Comparison of ENCODE assay signal across 8 mouse cellular contexts in the genomic region with DNA sequence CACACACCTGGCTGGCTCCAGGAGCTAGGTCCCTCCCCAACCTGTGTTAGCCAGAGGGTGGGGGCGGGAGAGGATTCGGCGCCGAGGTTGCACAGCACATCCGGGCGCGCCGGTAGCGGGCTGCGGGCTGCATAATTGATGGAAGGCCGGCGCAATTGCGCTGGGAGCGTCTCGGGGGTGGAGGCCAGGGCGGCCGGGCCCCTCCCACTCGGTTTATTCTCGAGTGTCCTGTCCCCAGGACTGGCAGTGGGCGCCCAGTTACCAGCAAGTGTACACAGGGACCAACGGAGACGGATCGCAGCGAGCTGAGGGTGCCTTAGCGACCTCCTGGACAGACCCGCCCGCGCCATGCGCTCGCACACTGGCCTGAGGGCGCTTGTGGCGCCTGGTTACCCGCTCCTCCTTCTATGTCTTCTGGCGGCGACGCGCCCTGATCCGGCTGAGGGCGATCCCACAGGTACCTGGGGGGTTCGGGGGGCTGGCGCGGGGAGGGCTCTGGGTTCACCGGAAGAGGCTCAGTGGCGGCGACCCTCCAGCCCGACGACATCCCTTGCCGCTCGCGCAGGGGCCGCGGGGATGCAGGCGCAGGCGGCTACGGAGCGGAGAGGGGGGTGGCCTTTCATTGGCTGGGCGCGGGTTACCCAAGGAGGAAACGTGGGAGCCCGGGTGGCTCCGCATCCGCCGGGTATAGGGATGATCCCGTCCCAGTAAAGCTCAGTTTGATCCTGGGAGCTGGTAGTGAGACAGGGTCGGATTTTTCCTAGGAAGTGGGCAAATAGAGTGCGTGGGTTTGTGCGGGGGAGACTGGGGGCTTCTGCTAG. TPM values are rescaled to one million over a fixed set of nuclear protein-coding genes. Genes with fewer than 3 reads are reported as not detected.
DNase-seq lines count a peak whose midpoint lies in the region; ATAC-seq and TF ChIP-seq lines count a peak whose summit lies in the region.

A gene (minus strand): TSS at position 575 of the 821 bp plus-strand sequence.

- H3K4me3 ChIP-seq in E14TG2a.4 (replicated peaks; ENCODE audit: low read length) = peak within 1 kb of the TSS; percentile 91
- peak within 1 kb of the TSS; percentile 71 for H3K4me3 ChIP-seq in embryonic facial prominence, embryonic 15.5 days (replicated peaks)
- H3K4me3 ChIP-seq in layer of hippocampus, adult 2 months = peak within 1 kb of the TSS; percentile 84
- H3K4me3 ChIP-seq in neural tube, embryonic 12.5 days = peak within 1 kb of the TSS; percentile 68

- peak within 1 kb of the TSS; percentile 55 for H3K9ac ChIP-seq in embryonic facial prominence, embryonic 15.5 days
- H3K9ac ChIP-seq in neural tube, embryonic 12.5 days = peak within 1 kb of the TSS; percentile 69

- peaks cover 8% of the 10 kb centered on the region for H3K36me3 ChIP-seq in E14TG2a.4 (ENCODE audit: insufficient read depth, low read length)
- no peaks in the 10 kb centered on the region for H3K36me3 ChIP-seq in embryonic facial prominence, embryonic 15.5 days
- H3K36me3 ChIP-seq in neural tube, embryonic 12.5 days = no peaks in the 10 kb centered on the region

- ATAC-seq in embryonic facial prominence, embryonic 15.5 days (ENCODE audit: insufficient number of reproducible peaks, low FRiP score, low TSS enrichment, low read depth) = peak; percentile 84
- ATAC-seq in neural tube, embryonic 12.5 days (ENCODE audit: low FRiP score, low read depth) = peak; percentile 96

- H3K4me2 ChIP-seq in embryonic facial prominence, embryonic 15.5 days (replicated peaks) = peak within 1 kb of the TSS; percentile 96
- peak within 1 kb of the TSS; percentile 74 for H3K4me2 ChIP-seq in neural tube, embryonic 12.5 days (replicated peaks)

- no peak for TF ChIP-seq CTCF in E14TG2a.4 (conservative IDR thresholded peaks at IDR 0.05; ENCODE audit: low read length)
- TF ChIP-seq CTCF in layer of hippocampus, adult 2 months (conservative IDR thresholded peaks at IDR 0.05) = no peak

- peaks cover 73% of the 10 kb centered on the region for H3K4me1 ChIP-seq in E14TG2a.4 (replicated peaks; ENCODE audit: low read depth, low read length)
- peaks cover 24% of the 10 kb centered on the region for H3K4me1 ChIP-seq in embryonic facial prominence, embryonic 15.5 days
- 0 out of 2 replicates have a peak, but pooled peaks cover 3% of the 10 kb centered on the region for H3K4me1 ChIP-seq in neural tube, embryonic 12.5 days

- peak; percentile 86 for DNase-seq in brain, adult 2 months (ENCODE audit: low read depth, low spot score)
- DNase-seq in heart, postnatal 14 days = peak; percentile 21 to 29
- DNase-seq in layer of hippocampus, adult 2 months (ENCODE audit: low spot score in 2 of 2) = peak; percentile 48 to 60
- DNase-seq in lung, adult 18-20 months = peak; percentile 77 to 81
- DNase-seq in testis, postnatal 14 days (ENCODE audit: low spot score) = peak; percentile 61

- peak within 1 kb of the TSS; percentile 63 for H3K27ac ChIP-seq in embryonic facial prominence, embryonic 15.5 days (replicated peaks)
- peak within 1 kb of the TSS; percentile 89 for H3K27ac ChIP-seq in layer of hippocampus, adult 2 months
- peak within 1 kb of the TSS; percentile 42; the same call in 1 of the 2 replicates for H3K27ac ChIP-seq in neural tube, embryonic 12.5 days

- WGBS in embryonic facial prominence, embryonic 15.5 days = under 1% methylated on average over 67 of the region's 67 CpGs
- under 1% methylated on average over 67 of the region's 67 CpGs for WGBS in neural tube, embryonic 12.5 days

- intact Hi-C loops in heart, postnatal 14 days (cut with DNase I) = no loop called here

- no peaks in the 10 kb centered on the region for H3K9me3 ChIP-seq in E14TG2a.4 (ENCODE audit: low read length)
- H3K9me3 ChIP-seq in embryonic facial prominence, embryonic 15.5 days (replicated peaks) = no peaks in the 10 kb centered on the region
- H3K9me3 ChIP-seq in neural tube, embryonic 12.5 days = no peaks in the 10 kb centered on the region

- no peaks in the 10 kb centered on the region for H3K27me3 ChIP-seq in E14TG2a.4 (ENCODE audit: insufficient read depth, low read length)
- no peaks in the 10 kb centered on the region for H3K27me3 ChIP-seq in embryonic facial prominence, embryonic 15.5 days
- no peaks in the 10 kb centered on the region; the same call in 1 of the 2 replicates for H3K27me3 ChIP-seq in neural tube, embryonic 12.5 days (replicated peaks)

RNA-seq across cellular contexts. Expression of the gene that starts here (rescaled TPM):
- polyA plus RNA-seq in embryonic facial prominence, embryonic 15.5 days (2015; fragmentation: Nextera tagmentation; extraction: Ambion mirVana) = 0.09 and 0.31 TPM in 2 replicates
- total RNA-seq in heart, postnatal 14 days (2021) = not detected
- 1 to 10 TPM; 1.6 to 1.9 TPM for total RNA-seq in layer of hippocampus, adult 2 months (2021)
- 0.48 and 0.55 TPM in 2 replicates for polyA plus RNA-seq in neural tube, embryonic 12.5 days (2016; fragmentation: Nextera tagmentation; extraction: Ambion mirVana)

Comparison
In these comparisons a context has a peak if more than half of its experiments do, and no peak if none do; other contexts are left out.
1. Peak in every context shown above with its lines: DNase-seq, ATAC-seq, H3K4me3 ChIP-seq and H3K27ac ChIP-seq.
2. Peak in ATAC-seq, H3K4me3 ChIP-seq, H3K27ac ChIP-seq, H3K9ac ChIP-seq and H3K4me2 ChIP-seq in embryonic facial prominence, embryonic 15.5 days; RNA of the gene not detected or under 1 TPM.
3. Peak in DNase-seq in heart, postnatal 14 days; RNA of the gene not detected or under 1 TPM.
4. Peak in ATAC-seq, H3K4me3 ChIP-seq, H3K27ac ChIP-seq, H3K9ac ChIP-seq and H3K4me2 ChIP-seq in neural tube, embryonic 12.5 days; RNA of the gene not detected or under 1 TPM.
5. DNase-seq: peak in every context shown above with its lines; median percentile 86 in brain, adult 2 months; 79 in lung, adult 18-20 months; 61 in testis, postnatal 14 days; 54 in layer of hippocampus, adult 2 months; 25 in heart, postnatal 14 days.